Mouse (Mus musculus) liver, embryonic 16.5 days (tissue): ENCODE measurements around the gene Rai2. TPM values are rescaled to one million over a fixed set of nuclear protein-coding genes. Genes with fewer than 3 reads are reported as not detected.

Source experiments
- ATAC-seq: fragments of 200-750 bp; cut with Nextera tagmentation; 2 replicates; pipeline ENCODE4 v1.8.0; 2017; ENCODE audit warnings: low read depth, mild to moderate bottlenecking, moderate number of reproducible peaks, moderate library complexity
- H3K27ac ChIP-seq: fragments of 300-500 bp; sonication (generic); 2 replicates; pipeline ENCODE4 v1.5.1; 2014; ENCODE audit warnings: mild to moderate bottlenecking, low read length
- H3K27me3 ChIP-seq: fragments of 300-500 bp; sonication (generic); 2 replicates; pipeline ENCODE4 v1.6.1; 2014; ENCODE audit warnings: low read depth, low read length, mixed read lengths; ENCODE audit not compliant: control insufficient read depth, insufficient read depth
- H3K36me3 ChIP-seq: fragments of 300-500 bp; sonication (generic); 2 replicates; pipeline ENCODE4 v1.6.1; 2014; ENCODE audit warnings: mild to moderate bottlenecking; ENCODE audit not compliant: control insufficient read depth, insufficient read depth
- H3K4me1 ChIP-seq: fragments of 300-500 bp; sonication (generic); 2 replicates; pipeline ENCODE4 v1.6.1; 2014; ENCODE audit warnings: low read depth, low read length, mixed read lengths; ENCODE audit not compliant: control insufficient read depth
- H3K4me2 ChIP-seq: fragments of 300-500 bp; sonication (generic); 2 replicates; pipeline ENCODE4 v1.6.1; 2014; ENCODE audit warnings: low read depth, low read length, mixed read lengths
- H3K4me3 ChIP-seq: fragments of 300-500 bp; sonication (generic); 2 replicates; pipeline ENCODE4 v1.5.1; 2014; ENCODE audit warnings: low read depth, mild to moderate bottlenecking, low read length
- H3K9ac ChIP-seq: fragments of 300-500 bp; sonication (generic); 2 replicates; pipeline ENCODE4 v1.6.1; 2014; ENCODE audit warnings: low read depth, low read length
- H3K9me3 ChIP-seq: fragments of 300-500 bp; sonication (generic); replicated peaks from 2 replicates; pipeline ENCODE4 v1.6.1; 2016; ENCODE audit warnings: low read length; ENCODE audit not compliant: control insufficient read depth
- WGBS: fragments of 180-500 bp; shearing (Covaris S2); extraction: QIAGEN DNeasy Blood & Tissue Kit; methylation state at CpG from one replicate; pipeline ENCODE4 v1.1.7; 2014; ENCODE audit not compliant: insufficient replicate concordance; 5-methylcytosine and 5-hydroxymethylcytosine counted together
- polyA plus RNA-seq: library from polyadenylated mRNA; unstranded; fragments of >200 nt; fragmentation: Nextera tagmentation; extraction: Ambion mirVana; gene quantifications from 2 replicates; pipeline ENCODE4 v1.2.1, GENCODE M21; 2015

The Rai2 gene
- polyA plus RNA-seq, result 0.40 and 0.53 TPM in 2 replicates

- H3K27me3 ChIP-seq, result peaks cover 27% of the 10 kb centered on the region
- H3K4me3 ChIP-seq, result peak within 1 kb of the TSS; percentile 45
- 20% methylated on average over 59 of the region's 79 CpGs for WGBS
- ATAC-seq, result peak; percentile 64
- no peaks in the 10 kb centered on the region for H3K36me3 ChIP-seq
- peak within 1 kb of the TSS; percentile 51 for H3K4me2 ChIP-seq
- no peak within 1 kb of the TSS for H3K27ac ChIP-seq
- H3K4me1 ChIP-seq, result no peaks in the 10 kb centered on the region
- no peak within 1 kb of the TSS for H3K9ac ChIP-seq
- no peaks in the 10 kb centered on the region for H3K9me3 ChIP-seq
Observed at GRCm38 (mm10) chrX:161716865-161717763, at the start of gene Rai2. TSS of gene Rai2 (plus strand) at chrX:161717069.

GRCm38 (mm10) chrX:161689336-161689735 lies 27.5 kb upstream of the Rai2 start:
- H3K9me3 ChIP-seq, result no peaks in the 10 kb centered on the region
- H3K27me3 ChIP-seq, result no peaks in the 10 kb centered on the region
- no peaks in the 10 kb centered on the region for H3K4me1 ChIP-seq
- 53% methylated on average over 3 of the region's 3 CpGs for WGBS
- no peak overlapping the region for H3K4me2 ChIP-seq
- no peak for ATAC-seq
- no peak overlapping the region for H3K27ac ChIP-seq
- no peak overlapping the region for H3K4me3 ChIP-seq
- no peak overlapping the region for H3K9ac ChIP-seq
- H3K36me3 ChIP-seq, result no peaks in the 10 kb centered on the region

- no peaks in the 10 kb centered on the region for H3K4me1 ChIP-seq
- no peaks in the 10 kb centered on the region for H3K36me3 ChIP-seq
- no peak overlapping the region for H3K27ac ChIP-seq
- WGBS, result 43% methylated on average over 9 of the region's 9 CpGs
- peak overlapping the region; percentile 45; the same call in 1 of the 2 replicates for H3K4me3 ChIP-seq
- peaks cover 27% of the 10 kb centered on the region for H3K27me3 ChIP-seq
- no peaks in the 10 kb centered on the region for H3K9me3 ChIP-seq
- ATAC-seq, result no peak
- H3K9ac ChIP-seq, result no peak overlapping the region
- H3K4me2 ChIP-seq, result peak overlapping the region; percentile 51; the same call in 1 of the 2 replicates
Observed at GRCm38 (mm10) chrX:161716503-161716864, 385 bp upstream of the Rai2 start.

GRCm38 (mm10) chrX:161717764-161718382 lies 1.0 kb downstream of the Rai2 start:
- 20% methylated on average over 26 of the region's 26 CpGs for WGBS
- H3K27me3 ChIP-seq, result peaks cover 28% of the 10 kb centered on the region
- no peak overlapping the region for H3K27ac ChIP-seq
- H3K4me3 ChIP-seq, result peak overlapping the region; percentile 45
- no peaks in the 10 kb centered on the region for H3K9me3 ChIP-seq
- H3K4me1 ChIP-seq, result no peaks in the 10 kb centered on the region
- no peaks in the 10 kb centered on the region for H3K36me3 ChIP-seq
- ATAC-seq, result no peak
- peak overlapping the region; percentile 51 for H3K4me2 ChIP-seq
- H3K9ac ChIP-seq, result no peak overlapping the region

- no peaks in the 10 kb centered on the region for H3K36me3 ChIP-seq
- H3K4me1 ChIP-seq, result no peaks in the 10 kb centered on the region
- H3K9me3 ChIP-seq, result no peaks in the 10 kb centered on the region
- WGBS, result 23% methylated on average over 11 of the region's 11 CpGs
- ATAC-seq, result no peak
- no peak overlapping the region for H3K4me2 ChIP-seq
- H3K9ac ChIP-seq, result no peak overlapping the region
- no peak overlapping the region for H3K4me3 ChIP-seq
- no peak overlapping the region for H3K27ac ChIP-seq
- peaks cover 30% of the 10 kb centered on the region for H3K27me3 ChIP-seq
Observed at GRCm38 (mm10) chrX:161718548-161718947, 1.7 kb downstream of the Rai2 start.

- H3K9me3 ChIP-seq, result no peaks in the 10 kb centered on the region
- H3K9ac ChIP-seq, result no peak overlapping the region
- H3K4me3 ChIP-seq, result no peak overlapping the region
- peaks cover 30% of the 10 kb centered on the region for H3K27me3 ChIP-seq
- no peak overlapping the region for H3K27ac ChIP-seq
- 49% methylated on average over 4 of the region's 4 CpGs for WGBS
- no peak overlapping the region for H3K4me2 ChIP-seq
- no peaks in the 10 kb centered on the region for H3K4me1 ChIP-seq
- no peak for ATAC-seq
- no peaks in the 10 kb centered on the region for H3K36me3 ChIP-seq
Observed at GRCm38 (mm10) chrX:161721082-161721481, 4.2 kb downstream of the Rai2 start.

GRCm38 (mm10) chrX:161723391-161723808 lies 6.5 kb downstream of the Rai2 start:
- ATAC-seq, result no peak
- Histone ChIP-seq H3K4me2 (no peak overlapping the region), H3K36me3 (no peaks in the 10 kb centered on the region), H3K27ac (no peak overlapping the region), H3K9ac (no peak overlapping the region), H3K9me3 (no peaks in the 10 kb centered on the region), H3K4me1 (no peaks in the 10 kb centered on the region), H3K27me3 (peaks cover 13% of the 10 kb centered on the region), H3K4me3 (no peak overlapping the region)
- WGBS, result 25% methylated on average over 9 of the region's 9 CpGs

- WGBS, result 45% methylated on average over 1 of the region's 1 CpGs
- no peaks in the 10 kb centered on the region for H3K4me1 ChIP-seq
- no peak for ATAC-seq
- no peak overlapping the region for H3K27ac ChIP-seq
- H3K4me3 ChIP-seq, result no peak overlapping the region
- H3K9me3 ChIP-seq, result no peaks in the 10 kb centered on the region
- H3K4me2 ChIP-seq, result no peak overlapping the region
- peaks cover 2% of the 10 kb centered on the region; the same call in 1 of the 2 replicates for H3K27me3 ChIP-seq
- H3K9ac ChIP-seq, result no peak overlapping the region
- H3K36me3 ChIP-seq, result no peaks in the 10 kb centered on the region
Observed at GRCm38 (mm10) chrX:161726257-161726656, 9.4 kb downstream of the Rai2 start.

GRCm38 (mm10) chrX:161728507-161728906 lies 11.6 kb downstream of the Rai2 start:
- no peak overlapping the region for H3K27ac ChIP-seq
- no peak for ATAC-seq
- H3K4me2 ChIP-seq, result no peak overlapping the region
- no peaks in the 10 kb centered on the region for H3K9me3 ChIP-seq
- 48% methylated on average over 4 of the region's 4 CpGs for WGBS
- no peaks in the 10 kb centered on the region; the same call in 1 of the 2 replicates for H3K27me3 ChIP-seq
- H3K4me1 ChIP-seq, result no peaks in the 10 kb centered on the region
- no peaks in the 10 kb centered on the region for H3K36me3 ChIP-seq
- H3K4me3 ChIP-seq, result no peak overlapping the region
- H3K9ac ChIP-seq, result no peak overlapping the region
